Mouse (Mus musculus): Measurements from ENCODE around the gene Arl1.
"Not testable (repeated sequence)": the region's sequence is repeated elsewhere in the genome, so short reads cannot be mapped to it uniquely, and the experiment has no call there.

Gene Arl1

GRCm38 (mm10) chr10:88741426-88741825 lies 10.8 kb downstream of the Arl1 start:
- in situ Hi-C loops (cut with MboI, MseI), result loop anchor here (5.0 kb wide), 2 partner anchors 36 to 891 kb away; no protein-coding TSS in a partner anchor

GRCm38 (mm10) chr10:88761524-88762212 lies 31.0 kb downstream of the Arl1 start:
- in situ Hi-C loops (cut with MboI, MseI), result no loop called here

- in situ Hi-C loops (cut with MboI, MseI), result no loop called here
Measured at GRCm38 (mm10) chr10:88765431-88766142, 34.9 kb downstream of the Arl1 start.

- in situ Hi-C loops (cut with MboI, MseI), result no loop called here
Measured at GRCm38 (mm10) chr10:88768961-88769360, 38.3 kb downstream of the Arl1 start.

GRCm38 (mm10) chr10:88769676-88770075 lies 39.0 kb downstream of the Arl1 start:
- in situ Hi-C loops (cut with MboI, MseI), result no loop called here

- in situ Hi-C loops (cut with MboI, MseI), result not testable (repeated sequence)
Measured at GRCm38 (mm10) chr10:88772965-88773364, 42.3 kb downstream of the Arl1 start.

GRCm38 (mm10) chr10:88776206-88776605 lies 45.5 kb downstream of the Arl1 start:
- in situ Hi-C loops (cut with MboI, MseI), result loop anchor here in 1 of 2 experiments (5.0 kb wide), 1 partner anchor 34 kb away; no protein-coding TSS in a partner anchor

GRCm38 (mm10) chr10:88780716-88781115 lies 50.1 kb downstream of the Arl1 start:
- in situ Hi-C loops (cut with MboI, MseI), result no loop called here

- in situ Hi-C loops (cut with MboI, MseI), result not testable (repeated sequence)
Measured at GRCm38 (mm10) chr10:88783135-88783534, 52.5 kb downstream of the Arl1 start.

- in situ Hi-C loops (cut with MboI, MseI), result no loop called here
Measured at GRCm38 (mm10) chr10:88783941-88784340, 53.3 kb downstream of the Arl1 start.

- in situ Hi-C loops (cut with MboI, MseI), result no loop called here
Measured at GRCm38 (mm10) chr10:88784513-88784931, 53.9 kb downstream of the Arl1 start.

- in situ Hi-C loops (cut with MboI, MseI), result no loop called here
Measured at GRCm38 (mm10) chr10:88793671-88794070, 63.0 kb downstream of the Arl1 start.

All from T-helper 17 cell (primary cell).